Mouse (Mus musculus) ES-E14 (cell line): ENCODE results near the gene Pmf1. TPM values are rescaled to one million over a fixed set of nuclear protein-coding genes. Genes with fewer than 3 reads are reported as not detected.
A peak's percentile ranks its signal among the peaks of the same experiment; 100 is the strongest.
"Not testable (repeated sequence)": the region's sequence is repeated elsewhere in the genome, so short reads cannot be mapped to it uniquely, and the experiment has no call there.

ENCODE experiments used
- DNase-seq: peaks from one replicate; pipeline ENCODE4 v3.0.0-alpha.2; 2013; ENCODE audit warnings: low read depth, low spot score
- H3K27ac ChIP-seq: 2 replicates; pipeline ENCODE4 v1.5.1; 2012; ENCODE audit warnings: low read depth, mild to moderate bottlenecking, low read length, moderate library complexity, mixed read lengths; ENCODE audit not compliant: poor library complexity, insufficient read depth, severe bottlenecking
- H3K36me3 ChIP-seq: 2 replicates; pipeline ENCODE4 v1.6.1; 2012; ENCODE audit warnings: mild to moderate bottlenecking, low read length, moderate library complexity, mixed read lengths; ENCODE audit not compliant: control insufficient read depth, poor library complexity, insufficient read depth, severe bottlenecking
- H3K4me1 ChIP-seq, 2 experiments: fragments of 150-350 bp in 1 of 2; sonication (generic) in 1 of 2; 2 replicates each; pipeline ENCODE4 v1.6.1; 2012; ENCODE audit warnings: low read length in 2 of 2, mild to moderate bottlenecking in 1 of 2, mixed read lengths in 1 of 2; ENCODE audit not compliant: control insufficient read depth in 2 of 2, insufficient read depth in 2 of 2, poor library complexity in 1 of 2
- H3K4me3 ChIP-seq, 2 experiments: fragments of 150-350 bp in 1 of 2; sonication (generic) in 1 of 2; 2 replicates each; pipeline ENCODE4 v1.5.1; 2012; ENCODE audit warnings: low read length in 2 of 2, low read depth in 1 of 2, mild to moderate bottlenecking in 1 of 2, mixed read lengths in 1 of 2; ENCODE audit not compliant: insufficient read depth in 1 of 2, poor library complexity in 1 of 2, severe bottlenecking in 1 of 2
- H3K9ac ChIP-seq: 2 replicates; pipeline ENCODE4 v1.6.1; 2012; ENCODE audit warnings: low read depth, mild to moderate bottlenecking, low read length, mixed read lengths; ENCODE audit not compliant: poor library complexity, insufficient read depth, severe bottlenecking
- H3K9me3 ChIP-seq: fragments of 150-350 bp; sonication (generic); 2 replicates; pipeline ENCODE4 v1.6.1; 2012; ENCODE audit warnings: low read depth, mild to moderate bottlenecking, low read length; ENCODE audit not compliant: control insufficient read depth, insufficient read depth
- CHD2 ChIP-seq: IDR thresholded peaks from 2 replicates; pipeline ENCODE4 v1.6.1; 2014; ENCODE audit warnings: mild to moderate bottlenecking, low read depth, low read length, inconsistent platforms
- HCFC1 ChIP-seq: IDR thresholded peaks from 2 replicates; pipeline ENCODE4 v1.6.1; 2012; ENCODE audit warnings: low read length, inconsistent platforms, borderline replicate concordance; ENCODE audit not compliant: insufficient read depth
- MAFK ChIP-seq: IDR thresholded peaks from 2 replicates; pipeline ENCODE4 v1.6.1; 2014; ENCODE audit warnings: mild to moderate bottlenecking, low read depth, low read length, inconsistent platforms; ENCODE audit not compliant: insufficient read depth
- ZC3H11A ChIP-seq: IDR thresholded peaks from 2 replicates; pipeline ENCODE4 v1.6.1; 2012; ENCODE audit warnings: low read depth, mild to moderate bottlenecking, inconsistent platforms, low read length, borderline replicate concordance
- ZNF384 ChIP-seq: IDR thresholded peaks from 2 replicates; pipeline ENCODE4 v1.6.1; 2012; ENCODE audit warnings: low read depth, low read length, inconsistent platforms
- in situ Hi-C, 2 experiments: fragments of 600-800 bp; cut with MboI; formaldehyde crosslinking; loops; one replicate each; pipeline ENCODE4 v1.15.1; 2025; ENCODE audit warnings: low sequenced_read_pairs in 2 of 2, inconsistent platforms in 1 of 2; ENCODE audit not compliant: unreplicated experiment in 2 of 2
- total RNA-seq: library from RNA; depleted of rRNA; stranded (reverse); fragments of 300-350 nt; gene quantifications from 2 replicates; pipeline ENCODE4 v1.2.3, GENCODE M21; 2012

Gene Pmf1
- total RNA-seq, 1 experiment = 97.0 TPM

DNA sequence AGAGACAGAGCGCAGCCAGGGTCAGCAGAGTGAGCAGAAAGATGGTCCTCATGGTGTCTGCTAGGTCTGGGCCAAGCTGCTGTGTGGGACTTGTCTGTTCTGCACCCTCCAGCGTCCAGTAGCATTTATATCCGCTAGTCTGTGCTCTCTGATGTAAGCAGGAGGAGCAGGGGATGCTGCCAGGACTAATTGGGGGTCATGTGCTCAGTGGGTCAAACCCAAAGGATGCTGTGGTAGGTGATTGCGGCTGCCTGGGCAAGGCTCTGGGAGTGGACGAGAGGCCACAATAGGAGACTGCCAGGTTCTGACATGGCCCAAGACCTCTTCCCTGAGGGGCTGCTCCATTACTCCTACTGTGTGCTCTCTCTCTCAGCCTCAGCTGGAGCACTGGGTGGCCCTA lies 25.8 kb downstream of the Pmf1 start, which contains the start of gene Bglap:
Gene Bglap (minus strand): TSS at position 101 of the 400 bp plus-strand sequence.
- Histone ChIP-seq H3K36me3 (no peaks in the 10 kb centered on the region), H3K9ac (no peak within 1 kb of the TSS), H3K27ac (no peak within 1 kb of the TSS), H3K4me3 (no peak within 1 kb of the TSS), H3K4me1 (peaks cover 0 to 3% of the 10 kb centered on the region in 2 experiments; a peak in 1 of 4 replicates), H3K9me3 (no peaks in the 10 kb centered on the region)
- no peak for DNase-seq
- in situ Hi-C loops = no loop called here
- TF ChIP-seq MAFK = no peak
- TF ChIP-seq CHD2 = no peak
- no peak for TF ChIP-seq HCFC1
- TF ChIP-seq ZC3H11A = no peak
- no peak for TF ChIP-seq ZNF384

- H3K9me3 ChIP-seq, H3K4me3 ChIP-seq, H3K4me1 ChIP-seq, DNase-seq, H3K9ac ChIP-seq, H3K36me3 ChIP-seq, H3K27ac ChIP-seq, in situ Hi-C loops: not testable (repeated sequence)
Observed at GRCm38 (mm10) chr3:88382383-88382782, 27.7 kb downstream of the Pmf1 start.

DNA sequence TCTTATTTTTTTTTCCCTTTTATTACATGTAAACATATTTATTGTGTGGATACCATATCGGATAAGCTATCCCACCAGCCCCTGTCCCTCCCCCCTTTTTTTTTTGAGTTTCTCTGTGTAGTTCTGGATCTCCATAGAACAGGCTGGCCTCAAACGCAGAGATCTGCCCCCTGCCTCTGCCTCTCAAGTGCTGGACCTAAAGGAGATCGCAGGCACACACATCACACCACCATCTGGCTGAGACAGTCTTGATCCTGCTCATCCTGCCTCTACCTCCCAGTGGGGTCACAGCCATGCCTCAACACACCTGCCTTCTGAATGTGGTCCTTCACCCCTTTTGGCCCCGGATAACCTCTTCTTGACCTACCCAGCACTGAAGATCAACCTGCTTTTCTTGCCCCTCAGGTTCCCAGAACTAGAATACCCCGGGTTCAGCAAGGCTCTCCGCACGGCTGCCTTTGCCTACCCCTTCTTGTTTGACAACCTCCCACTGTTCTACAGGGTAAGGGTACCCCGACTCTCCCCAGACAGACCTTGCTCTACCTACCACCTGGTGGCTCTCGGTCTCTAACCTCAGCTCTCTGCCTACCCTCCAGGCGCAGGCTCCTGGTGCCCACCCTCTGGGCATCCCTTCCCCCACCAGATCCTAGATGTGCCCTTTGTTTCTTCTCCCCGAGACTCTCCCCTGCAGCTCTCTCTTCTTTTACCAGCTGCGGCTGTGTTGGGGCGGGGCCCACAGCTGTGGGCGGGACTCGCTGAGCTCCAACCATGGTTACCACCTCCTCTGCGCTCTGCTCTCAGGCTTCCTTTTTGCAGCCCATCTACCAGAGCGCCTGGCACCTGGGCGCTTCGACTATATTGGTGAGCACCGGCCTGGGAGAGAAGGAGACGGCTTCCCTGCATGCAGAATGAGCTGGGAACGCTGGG lies 28.5 kb downstream of the Pmf1 start:
- H3K27ac ChIP-seq, H3K36me3 ChIP-seq, H3K9me3 ChIP-seq, H3K4me1 ChIP-seq, in situ Hi-C loops, H3K9ac ChIP-seq, DNase-seq: not testable (repeated sequence)
- H3K4me3 ChIP-seq = peak overlapping the region; percentile 11 to 45; a peak in 2 of 4 replicates

DNA sequence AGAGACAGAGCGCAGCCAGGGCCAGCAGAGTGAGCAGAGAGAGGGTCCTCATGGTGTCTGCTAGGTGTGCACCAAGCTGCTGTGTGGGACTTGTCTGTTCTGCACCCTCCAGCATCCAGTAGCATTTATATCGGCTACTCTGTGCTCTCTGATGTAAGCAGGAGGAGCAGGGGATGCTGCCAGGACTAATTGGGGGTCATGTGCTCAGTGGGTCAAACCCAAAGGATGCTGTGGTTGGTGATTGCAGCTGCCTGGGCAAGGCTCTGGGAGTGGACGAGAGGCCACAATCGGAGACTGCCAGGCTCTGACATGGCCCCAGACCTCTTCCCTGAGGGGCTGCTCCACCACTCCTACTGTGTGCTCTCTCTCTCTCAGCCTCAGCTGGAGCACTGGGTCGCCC lies 31.5 kb downstream of the Pmf1 start, which contains the start of gene Bglap2:
Gene Bglap2 (minus strand): TSS at position 101 of the 400 bp plus-strand sequence.
- DNase-seq, H3K36me3 ChIP-seq, H3K4me3 ChIP-seq, H3K4me1 ChIP-seq, H3K9me3 ChIP-seq, H3K9ac ChIP-seq, H3K27ac ChIP-seq, in situ Hi-C loops: not testable (repeated sequence)

DNA sequence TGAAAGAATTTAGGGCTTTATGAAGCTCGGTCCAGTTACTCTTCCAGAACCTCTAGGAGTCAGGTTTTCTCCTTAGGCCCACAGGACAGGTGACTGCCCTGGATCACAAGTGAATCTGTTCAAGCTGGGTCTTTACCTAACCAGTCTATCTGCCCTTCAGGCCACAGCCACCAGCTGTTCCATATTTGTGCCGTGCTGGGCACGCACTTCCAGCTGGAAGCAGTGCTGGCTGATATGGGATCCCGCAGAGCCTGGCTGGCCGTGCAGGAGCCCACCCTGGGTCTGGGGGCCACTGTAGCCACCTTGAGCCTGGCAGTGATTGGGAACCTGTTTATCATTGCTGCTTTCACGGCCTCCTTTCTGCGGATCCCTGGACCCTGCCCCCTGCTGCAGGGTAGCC lies 33.5 kb downstream of the Pmf1 start:
- DNase-seq, in situ Hi-C loops: not testable (repeated sequence)

GRCm38 (mm10) chr3:88375750-88376626 lies 34.1 kb downstream of the Pmf1 start:
- H3K4me3 ChIP-seq = peak overlapping the region in 1 of 2 experiments; percentile 16; a peak in 1 of 4 replicates
- peak; percentile 39 for DNase-seq
- H3K9me3 ChIP-seq, H3K4me1 ChIP-seq, in situ Hi-C loops, H3K36me3 ChIP-seq, H3K27ac ChIP-seq, H3K9ac ChIP-seq: not testable (repeated sequence)

More for the DNA sequence above, 33.5 kb downstream of the Pmf1 start:
- not testable (repeated sequence) for H3K4me3 ChIP-seq, H3K36me3 ChIP-seq, H3K9me3 ChIP-seq, H3K4me1 ChIP-seq, H3K9ac ChIP-seq, H3K27ac ChIP-seq

DNA sequence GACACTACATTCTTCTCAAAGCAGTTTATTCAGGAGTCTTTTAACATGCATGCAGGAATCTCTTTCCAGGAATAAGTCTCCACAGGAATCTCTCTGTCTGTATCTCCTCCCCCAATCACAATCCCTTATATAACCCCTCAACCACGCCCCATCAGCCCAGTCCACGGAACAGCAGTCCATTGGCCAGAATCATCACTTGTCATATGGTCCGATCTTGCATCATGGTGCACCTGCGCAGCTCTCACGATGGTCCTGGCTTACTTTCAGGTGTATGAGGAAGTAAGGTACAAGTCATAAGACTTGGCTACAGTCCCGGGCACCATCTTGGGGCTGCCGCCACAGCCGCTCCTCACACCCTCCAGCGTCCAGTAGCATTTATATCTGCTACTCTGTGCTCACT lies 37.5 kb downstream of the Pmf1 start, which contains the start of gene Bglap3:
Gene Bglap3 (minus strand): TSS at position 101 of the 400 bp plus-strand sequence.
- in situ Hi-C loops, H3K9me3 ChIP-seq, H3K36me3 ChIP-seq: not testable (repeated sequence)

More for the DNA sequence above, 37.5 kb downstream of the Pmf1 start, which contains the start of gene Bglap3:
- H3K4me3 ChIP-seq, DNase-seq, H3K4me1 ChIP-seq, H3K9ac ChIP-seq, H3K27ac ChIP-seq: not testable (repeated sequence)
